Mouse (Mus musculus) adrenal gland, postnatal 0 days (tissue): ENCODE data around the gene Muc1. TPM values are rescaled to one million over a fixed set of nuclear protein-coding genes. Genes with fewer than 3 reads are reported as not detected.

Experiments
- microRNA-seq: library from miRNA; unstranded; fragments of <30 nt; microRNA quantifications from one replicate; pipeline ENCODE4, GENCODE M21; 2016; ENCODE audit warnings: borderline replicate concordance; ENCODE audit not compliant: insufficient number of aligned reads
- polyA plus RNA-seq: library from polyadenylated mRNA; unstranded; fragments of >200 nt; fragmentation: Nextera tagmentation; extraction: Ambion mirVana; gene quantifications from 2 replicates; pipeline ENCODE4 v1.2.1, GENCODE M21; 2015

Muc1 gene
- 0.90 and 0.91 TPM in 2 replicates for polyA plus RNA-seq

GRCm38 (mm10) chr3:89228836-89229235 lies at the start of gene Muc1:
Gene Muc1 (plus strand): TSS chr3:89229057.

GRCm38 (mm10) chr3:89183058-89183958 lies 45.5 kb upstream of the Muc1 start, which contains the start of gene Fam189b:
Gene Fam189b (plus strand): TSS chr3:89183143.

GRCm38 (mm10) chr3:89202253-89203141 lies 26.4 kb upstream of the Muc1 start, which contains the start of gene Gba:
Gene Gba (plus strand): TSS chr3:89202928.

GRCm38 (mm10) chr3:89214681-89215411 lies 14.0 kb upstream of the Muc1 start, which contains the start of gene Thbs3:
Gene Thbs3 (plus strand): TSS chr3:89215180.

GRCm38 (mm10) chr3:89226900-89227299 lies 2.0 kb upstream of the Muc1 start, which contains the start of gene Mtx1:
Gene Mtx1 (minus strand): TSS chr3:89227088.

GRCm38 (mm10) chr3:89245688-89246171 lies 16.9 kb downstream of the Muc1 start, which contains the start of gene Krtcap2:
Gene Krtcap2 (plus strand): TSS chr3:89245966.

GRCm38 (mm10) chr3:89246261-89247100 lies 17.6 kb downstream of the Muc1 start, which contains the start of gene Trim46:
Gene Trim46 (minus strand): TSS chr3:89246309.

GRCm38 (mm10) chr3:89259076-89259475 lies 30.2 kb downstream of the Muc1 start, which contains the start of gene Dpm3:
Gene Dpm3 (plus strand): TSS chr3:89259358.

GRCm38 (mm10) chr3:89270051-89270755 lies 41.3 kb downstream of the Muc1 start, which contains the start of gene Slc50a1:
Gene Slc50a1 (minus strand): TSS chr3:89270570.

GRCm38 (mm10) chr3:89280606-89281511 lies 52.0 kb downstream of the Muc1 start, which contains the start of gene Efna1:
Gene Efna1 (minus strand): TSS chr3:89281142.

Small RNA genes lying within 50 kb of the gene (microRNA-seq; reads per million reads assigned to microRNA genes)
- gene Mir92b: 83.0 reads per million, percentile 40 among the genes with 10 or more reads in this experiment

Other genes starting within 250 kb of the Muc1 start
- 21.4 and 28.7 TPM in 2 replicates for gene Rusc1, start 135.7 kb upstream of the Muc1 start, polyA plus RNA-seq
- 0.07 TPM in 1 of 2 replicates, not detected in the other for gene Gm43738, start 128.0 kb upstream of the Muc1 start, polyA plus RNA-seq
- gene Fdps, start 127.1 kb upstream of the Muc1 start, polyA plus RNA-seq: 166 and 200 TPM in 2 replicates
- 1.1 and 3.9 TPM in 2 replicates for gene Pklr, start 92.9 kb upstream of the Muc1 start, polyA plus RNA-seq
- gene Hcn3, start 68.9 kb upstream of the Muc1 start, polyA plus RNA-seq: 5.8 and 7.6 TPM in 2 replicates
- gene Clk2, start 64.3 kb upstream of the Muc1 start, polyA plus RNA-seq: 12.7 and 19.7 TPM in 2 replicates
- 75.6 and 121 TPM in 2 replicates for gene Scamp3, start 51.6 kb upstream of the Muc1 start, polyA plus RNA-seq
- 22.3 and 31.0 TPM in 2 replicates for gene Fam189b, start 45.9 kb upstream of the Muc1 start, polyA plus RNA-seq
- 38.2 and 55.0 TPM in 2 replicates for gene Gba, start 26.1 kb upstream of the Muc1 start, polyA plus RNA-seq
- gene Thbs3, start 13.9 kb upstream of the Muc1 start, polyA plus RNA-seq: 34.1 and 36.8 TPM in 2 replicates
- 176 and 209 TPM in 2 replicates for gene Mtx1, start 2.0 kb upstream of the Muc1 start, polyA plus RNA-seq
- 301 and 333 TPM in 2 replicates for gene Krtcap2, start 16.9 kb downstream of the Muc1 start, polyA plus RNA-seq
- 2.4 and 7.3 TPM in 2 replicates for gene Trim46, start 17.3 kb downstream of the Muc1 start, polyA plus RNA-seq
- gene Dpm3, start 30.3 kb downstream of the Muc1 start, polyA plus RNA-seq: 221 and 274 TPM in 2 replicates
- 111 and 136 TPM in 2 replicates for gene Slc50a1, start 41.5 kb downstream of the Muc1 start, polyA plus RNA-seq
- gene Efna1, start 52.1 kb downstream of the Muc1 start, polyA plus RNA-seq: 24.9 and 28.6 TPM in 2 replicates
- 2.8 and 8.6 TPM in 2 replicates for gene Efna3, start 93.9 kb downstream of the Muc1 start, polyA plus RNA-seq
- 4.9 and 6.7 TPM in 2 replicates for gene Efna4, start 109.0 kb downstream of the Muc1 start, polyA plus RNA-seq
- 53.7 and 56.4 TPM in 2 replicates for gene Adam15, start 120.9 kb downstream of the Muc1 start, polyA plus RNA-seq
- gene Dcst2, start 132.9 kb downstream of the Muc1 start, polyA plus RNA-seq: 0.07 and 0.13 TPM in 2 replicates
- 0.22 and 0.35 TPM in 2 replicates for gene Dcst1, start 136.2 kb downstream of the Muc1 start, polyA plus RNA-seq
- 1.8 and 3.6 TPM in 2 replicates for gene Zbtb7b, start 165.7 kb downstream of the Muc1 start, polyA plus RNA-seq
- not detected in 2 replicates for gene Lenep, start 173.7 kb downstream of the Muc1 start, polyA plus RNA-seq
- 14.7 and 24.0 TPM in 2 replicates for gene Flad1, start 182.8 kb downstream of the Muc1 start, polyA plus RNA-seq
- 213 and 238 TPM in 2 replicates for gene Cks1b, start 189.3 kb downstream of the Muc1 start, polyA plus RNA-seq
- 85.7 and 99.5 TPM in 2 replicates for gene Shc1, start 189.4 kb downstream of the Muc1 start, polyA plus RNA-seq
- gene Pygo2, start 201.2 kb downstream of the Muc1 start, polyA plus RNA-seq: 19.8 and 23.7 TPM in 2 replicates
- gene Pbxip1, start 207.6 kb downstream of the Muc1 start, polyA plus RNA-seq: 26.9 and 45.2 TPM in 2 replicates
- gene Pmvk, start 225.5 kb downstream of the Muc1 start, polyA plus RNA-seq: 28.5 and 31.1 TPM in 2 replicates